Mouse (Mus musculus) WW6 (cell line): ENCODE results near the gene Afg1l.

Experiments
- DNase-seq: peaks from one replicate; pipeline ENCODE4 v3.0.0-alpha.2; 2013; ENCODE audit warnings: low read depth, low spot score

Afg1l gene

DNA sequence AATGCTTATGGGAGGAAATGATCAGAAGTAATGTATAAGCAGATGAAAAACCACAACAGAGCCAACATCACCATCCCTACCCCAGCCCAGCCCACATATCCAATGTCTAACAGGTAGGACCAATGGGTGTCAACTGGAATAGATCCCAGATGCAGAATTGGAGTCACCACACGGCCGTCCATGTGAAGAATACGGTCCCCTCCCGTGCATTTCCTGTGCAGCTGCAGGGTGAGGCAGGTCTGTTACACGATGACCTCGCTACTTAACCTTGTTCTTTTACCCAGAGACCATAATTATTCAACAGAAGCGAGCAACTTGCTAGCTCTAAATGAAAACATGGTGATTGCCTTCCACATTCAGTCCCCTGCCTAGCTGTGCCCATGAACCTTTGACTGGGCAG lies 178.4 kb downstream of the Afg1l start:
- DNase-seq: no peak

DNA sequence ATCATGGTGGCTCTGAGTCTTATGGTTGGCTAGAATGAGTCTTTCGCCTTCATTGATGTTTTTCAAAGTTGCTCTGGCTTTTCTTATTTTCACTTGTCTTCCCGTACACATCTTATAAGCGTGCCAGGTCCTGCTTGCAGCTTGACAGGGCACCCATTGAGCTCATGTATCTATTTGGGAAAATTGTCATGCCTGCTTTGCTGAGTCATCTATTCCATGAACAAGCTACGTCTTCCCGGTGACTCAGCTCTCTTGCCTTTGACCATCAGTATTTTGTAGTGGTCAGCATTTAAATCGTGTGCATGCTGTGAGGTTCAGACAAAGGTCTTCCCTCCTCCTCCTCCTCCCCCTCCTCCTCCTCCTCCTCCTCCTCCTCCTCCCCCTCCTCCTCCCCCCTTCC lies 178.9 kb downstream of the Afg1l start:
- DNase-seq: no peak

- no peak for DNase-seq
Observed at GRCm38 (mm10) chr10:42297954-42298353, 180.4 kb downstream of the Afg1l start.

GRCm38 (mm10) chr10:42297109-42297508 lies 181.3 kb downstream of the Afg1l start:
- DNase-seq: no peak

DNA sequence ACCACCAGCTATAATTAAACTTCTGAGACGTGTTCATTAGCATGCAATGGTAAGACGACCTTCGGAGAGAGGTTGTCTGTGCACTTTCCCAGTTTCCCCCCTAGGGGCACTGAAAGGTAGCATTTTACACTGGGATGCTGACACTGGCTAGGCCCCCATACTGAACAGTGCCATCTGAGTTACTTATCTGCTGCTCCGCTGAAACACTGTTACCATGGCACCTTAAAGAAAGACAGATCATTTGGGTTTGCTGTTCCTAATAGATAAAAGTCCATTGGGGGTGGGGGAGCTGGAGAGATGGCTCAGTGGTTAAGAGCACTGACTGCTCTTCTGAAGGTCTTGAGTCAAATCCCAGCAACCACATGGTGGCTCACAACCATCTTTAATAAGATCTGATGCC lies 181.8 kb downstream of the Afg1l start:
- no peak for DNase-seq

GRCm38 (mm10) chr10:42295028-42295427 lies 183.3 kb downstream of the Afg1l start:
- DNase-seq: no peak

DNA sequence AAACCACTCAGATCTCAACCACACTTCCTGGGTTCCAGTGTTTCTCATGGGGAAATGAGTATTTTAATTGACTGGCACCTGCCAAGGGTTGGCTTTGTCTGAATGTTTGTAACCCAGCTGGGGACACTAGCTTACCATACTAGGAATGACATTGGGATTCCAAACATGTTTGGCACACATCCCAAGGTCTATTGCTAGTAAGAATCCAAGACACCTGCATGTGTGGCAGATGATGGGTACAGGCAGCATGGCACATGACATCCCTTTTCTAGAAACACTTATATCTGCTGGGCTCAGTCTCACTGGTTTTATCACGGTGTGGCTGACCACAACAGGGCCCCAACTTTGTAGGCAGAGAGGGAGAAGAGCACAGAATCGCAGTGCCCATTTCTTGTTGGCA lies 184.0 kb downstream of the Afg1l start:
- no peak for DNase-seq

DNA sequence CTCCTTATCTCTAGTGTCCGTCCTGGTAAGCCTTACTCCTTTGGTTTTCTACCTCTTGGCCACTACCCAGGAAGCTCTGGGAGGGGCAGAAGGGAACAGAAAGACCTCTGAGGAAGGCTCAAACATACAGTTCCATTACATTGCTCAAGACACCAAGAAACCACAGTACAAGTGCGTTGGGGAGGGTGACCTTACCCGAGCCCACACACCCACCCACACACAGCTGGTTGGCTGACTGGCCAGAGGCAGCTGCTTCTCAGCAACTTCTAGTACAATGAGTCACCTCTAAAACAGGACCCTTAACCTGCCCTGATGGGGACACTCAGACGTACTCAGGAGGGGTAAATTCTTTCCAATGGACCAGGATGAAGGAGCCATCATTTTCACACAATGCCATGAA lies 184.5 kb downstream of the Afg1l start:
- DNase-seq: no peak

DNA sequence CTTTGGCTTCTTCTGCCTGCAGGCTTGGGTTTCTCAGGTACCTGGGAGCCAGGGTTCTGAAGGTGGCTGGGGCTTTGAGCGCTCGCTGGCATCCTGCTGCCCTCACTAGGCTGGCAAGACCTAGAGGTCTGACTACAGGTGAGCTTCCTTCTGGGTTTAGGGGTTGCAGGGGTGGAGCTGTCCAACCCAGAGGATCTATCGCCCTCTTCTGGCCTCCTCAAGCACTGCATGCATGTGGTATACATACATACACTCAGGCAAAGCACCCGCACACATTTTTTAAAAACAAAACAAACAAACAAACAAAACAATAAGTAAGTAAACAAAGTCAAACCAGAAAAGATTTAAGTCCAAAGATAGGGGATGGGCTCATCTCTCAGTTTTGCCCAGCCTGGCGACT lies 187.0 kb downstream of the Afg1l start:
- no peak for DNase-seq

DNA sequence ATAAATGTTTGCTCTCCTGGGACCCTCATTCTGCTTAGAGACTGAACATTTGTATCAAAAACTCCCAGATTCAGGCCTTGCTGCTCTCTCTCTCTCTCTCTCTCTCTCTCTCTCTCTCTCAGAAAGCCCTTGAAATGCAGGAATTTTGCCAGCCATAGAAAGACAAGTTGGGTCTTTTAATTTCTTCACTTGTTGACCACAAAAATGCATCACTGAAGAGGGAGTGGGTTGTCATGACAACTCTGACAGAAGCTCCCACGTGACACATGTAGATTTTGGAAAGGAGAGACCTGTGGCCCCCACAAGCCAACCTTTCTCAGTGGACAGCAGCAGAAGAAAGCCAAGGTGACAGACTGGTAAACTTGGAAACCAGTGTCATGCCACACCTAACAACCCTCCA lies 190.7 kb downstream of the Afg1l start:
- DNase-seq: no peak

GRCm38 (mm10) chr10:42278307-42278850 lies 200.0 kb downstream of the Afg1l start:
- DNase-seq: no peak

DNA sequence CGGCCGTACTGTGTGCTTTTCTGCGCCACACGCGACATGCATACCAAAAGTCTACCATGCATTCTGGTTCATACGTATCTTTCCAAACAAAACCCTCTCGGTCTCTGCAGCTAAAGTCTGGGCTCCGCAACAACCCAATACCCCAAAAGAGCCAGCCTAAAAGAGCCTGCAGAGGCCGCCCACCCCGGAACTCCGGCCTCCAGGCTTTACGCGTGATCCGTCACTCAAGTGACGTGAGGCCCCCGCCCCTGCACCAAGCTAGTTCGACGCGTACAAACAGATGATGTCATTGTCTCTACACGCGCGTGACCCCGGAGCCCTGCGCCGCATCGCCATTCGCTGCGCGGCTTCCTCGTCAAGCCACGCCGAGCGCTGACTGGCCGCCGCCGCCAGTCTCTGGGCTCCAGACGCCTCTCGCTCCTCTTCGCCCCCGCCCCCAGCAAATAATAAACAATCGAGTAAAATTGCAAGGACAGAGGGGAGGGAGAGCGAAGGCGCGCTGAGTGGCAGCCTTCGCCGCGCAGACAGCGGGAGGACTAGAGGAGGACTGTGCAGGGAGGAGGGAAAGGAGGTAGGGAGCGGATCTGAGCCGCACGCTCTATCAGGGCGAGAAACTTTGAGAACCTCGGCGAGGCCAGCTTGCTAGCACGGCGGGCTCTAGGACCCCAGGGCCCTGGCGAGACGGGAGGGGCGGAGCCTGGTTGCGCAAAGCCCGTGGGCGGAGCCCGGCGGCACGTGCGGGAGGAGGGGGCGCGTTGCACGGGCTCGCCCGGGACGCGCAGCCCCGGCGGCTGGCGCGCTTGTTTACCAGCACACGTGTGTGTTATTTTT lies 200.7 kb downstream of the Afg1l start:
- DNase-seq: peak; percentile 93

GRCm38 (mm10) chr10:42276507-42277345 lies 201.6 kb downstream of the Afg1l start, which contains the start of gene Foxo3:
Gene Foxo3 (minus strand): TSS chr10:42276755.
- no peak for DNase-seq

DNA sequence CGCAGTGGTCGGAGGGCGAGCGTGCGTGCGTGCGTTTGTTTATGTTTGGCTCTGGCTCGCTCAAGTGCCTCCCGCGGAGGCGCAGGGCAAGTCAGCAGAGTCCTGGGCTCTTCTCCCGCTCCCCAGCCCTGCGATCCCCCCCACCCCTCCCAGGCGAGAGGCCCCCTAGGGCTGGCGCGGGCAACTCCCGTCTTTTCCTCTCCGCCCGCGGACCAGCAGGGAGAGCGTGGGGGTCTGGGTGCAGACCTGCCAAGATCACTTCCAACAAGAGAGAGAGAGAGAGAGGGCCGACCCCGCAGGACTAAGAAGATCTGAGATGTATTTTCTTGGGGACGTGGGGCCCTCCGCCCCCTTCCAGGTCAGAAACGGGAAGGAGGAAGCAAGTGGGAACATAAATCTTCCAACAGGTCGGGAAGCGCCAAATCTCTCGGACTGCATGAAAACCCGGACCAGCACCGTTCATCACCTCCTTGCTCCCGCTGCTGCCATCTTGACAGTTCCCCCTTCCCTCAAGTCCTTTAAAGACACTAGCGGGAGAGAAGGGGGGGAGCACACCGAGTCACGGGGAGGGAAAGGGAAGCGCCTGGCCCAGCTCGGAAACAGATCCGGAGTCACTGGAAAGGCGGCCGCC lies 202.4 kb downstream of the Afg1l start:
- DNase-seq: no peak

DNA sequence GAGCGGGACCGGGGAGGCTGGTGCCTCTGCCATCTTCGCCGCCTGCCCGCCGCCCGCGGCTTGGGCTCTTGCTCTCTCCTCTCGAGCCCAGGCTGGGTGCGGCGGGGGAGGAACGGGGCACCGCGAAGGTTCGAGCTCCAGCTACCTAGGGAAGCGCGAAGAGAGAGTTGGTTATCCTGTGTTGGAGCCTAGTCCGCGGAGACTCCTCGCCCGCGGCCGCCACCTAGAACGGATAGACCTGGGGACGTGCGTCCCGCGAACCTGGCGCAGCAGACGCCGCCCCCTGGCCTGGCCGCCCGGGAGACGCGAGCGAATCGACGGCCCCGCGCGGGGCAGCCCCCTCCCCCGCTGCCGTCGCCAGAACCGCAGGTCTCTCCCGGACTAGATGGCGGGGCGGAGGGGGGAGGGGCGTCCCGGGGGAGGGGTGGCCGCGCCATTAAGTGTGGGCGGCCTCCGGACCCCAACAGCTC lies 202.9 kb downstream of the Afg1l start:
- DNase-seq: no peak

DNA sequence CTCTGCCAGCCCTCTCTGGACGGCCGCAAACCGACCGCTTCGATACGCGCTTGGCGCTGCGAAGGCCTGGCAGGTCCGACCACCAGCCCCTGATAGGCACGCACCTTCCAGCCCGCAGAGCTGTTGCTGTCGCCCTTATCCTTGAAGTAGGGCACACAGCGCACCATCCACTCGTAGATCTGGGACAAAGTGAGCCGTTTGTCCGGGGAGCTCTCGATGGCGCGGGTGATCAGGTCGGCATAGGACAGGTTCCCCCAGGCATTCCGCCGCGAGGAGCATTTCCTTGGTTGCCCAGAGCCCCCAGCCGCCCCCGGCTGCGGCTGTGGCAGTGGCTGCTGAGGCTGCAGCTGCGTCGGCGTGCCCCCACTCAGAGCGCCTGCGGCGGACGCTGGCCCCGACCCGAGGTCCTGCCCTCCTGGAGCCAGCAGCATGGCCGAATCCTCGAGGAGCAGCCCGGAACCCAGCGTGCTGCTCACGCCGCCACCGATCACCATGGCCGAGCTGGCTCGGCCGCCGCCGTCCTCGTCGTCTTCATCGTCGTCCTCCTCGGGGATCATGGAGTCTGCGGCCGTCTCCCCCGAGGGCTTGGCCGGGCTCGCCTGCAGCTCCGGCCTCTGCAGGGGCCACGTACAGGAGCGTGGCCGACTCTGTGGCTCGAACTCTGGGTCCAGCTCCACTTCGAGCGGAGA lies 203.5 kb downstream of the Afg1l start:
- DNase-seq: no peak

DNA sequence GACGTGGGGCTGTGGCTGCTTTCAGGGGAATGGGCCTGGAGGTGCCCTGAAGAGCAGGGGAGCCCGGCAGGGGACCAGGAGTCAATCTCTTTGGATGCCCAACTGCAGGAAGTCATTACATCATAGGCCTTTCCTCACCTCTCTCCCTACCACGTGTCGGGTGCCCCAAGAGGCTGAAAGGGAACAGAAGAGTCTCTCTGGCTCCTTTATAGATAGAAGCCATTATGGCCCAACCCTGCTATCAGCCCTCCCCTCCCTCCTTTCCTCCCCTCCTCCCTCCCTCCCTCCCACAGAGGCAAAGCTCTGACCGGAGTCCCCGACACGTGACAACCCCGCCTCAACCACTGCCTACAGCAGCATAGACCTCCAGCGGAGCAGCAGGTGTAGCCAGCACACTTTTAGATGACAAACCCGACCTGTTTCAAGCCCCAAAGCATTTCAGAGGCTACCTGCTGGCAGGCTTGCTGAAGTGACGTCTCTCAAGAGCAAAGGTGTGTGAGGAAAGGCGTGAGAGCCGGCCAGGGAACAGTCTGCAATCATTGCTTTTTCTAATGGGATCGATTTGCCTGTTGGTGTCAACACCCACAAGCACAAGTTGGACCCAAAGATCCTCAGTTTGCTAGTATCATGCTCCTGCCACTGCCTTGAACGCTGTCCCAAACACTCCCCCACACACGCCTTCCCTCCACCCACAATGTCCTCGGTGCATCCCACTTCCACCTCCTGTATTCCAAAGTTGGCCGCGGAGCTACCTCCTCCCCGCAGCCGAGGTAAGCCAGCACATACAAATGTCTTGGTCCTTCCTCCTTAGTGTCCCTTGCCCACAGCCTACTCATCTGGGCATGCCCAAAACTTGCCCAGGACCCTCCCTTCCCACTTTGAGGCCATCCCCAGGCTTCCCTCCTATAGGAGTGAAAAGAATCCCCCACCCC lies 204.3 kb downstream of the Afg1l start:
- no peak for DNase-seq

GRCm38 (mm10) chr10:42273403-42273759 lies 205.0 kb downstream of the Afg1l start:
- DNase-seq: no peak

DNA sequence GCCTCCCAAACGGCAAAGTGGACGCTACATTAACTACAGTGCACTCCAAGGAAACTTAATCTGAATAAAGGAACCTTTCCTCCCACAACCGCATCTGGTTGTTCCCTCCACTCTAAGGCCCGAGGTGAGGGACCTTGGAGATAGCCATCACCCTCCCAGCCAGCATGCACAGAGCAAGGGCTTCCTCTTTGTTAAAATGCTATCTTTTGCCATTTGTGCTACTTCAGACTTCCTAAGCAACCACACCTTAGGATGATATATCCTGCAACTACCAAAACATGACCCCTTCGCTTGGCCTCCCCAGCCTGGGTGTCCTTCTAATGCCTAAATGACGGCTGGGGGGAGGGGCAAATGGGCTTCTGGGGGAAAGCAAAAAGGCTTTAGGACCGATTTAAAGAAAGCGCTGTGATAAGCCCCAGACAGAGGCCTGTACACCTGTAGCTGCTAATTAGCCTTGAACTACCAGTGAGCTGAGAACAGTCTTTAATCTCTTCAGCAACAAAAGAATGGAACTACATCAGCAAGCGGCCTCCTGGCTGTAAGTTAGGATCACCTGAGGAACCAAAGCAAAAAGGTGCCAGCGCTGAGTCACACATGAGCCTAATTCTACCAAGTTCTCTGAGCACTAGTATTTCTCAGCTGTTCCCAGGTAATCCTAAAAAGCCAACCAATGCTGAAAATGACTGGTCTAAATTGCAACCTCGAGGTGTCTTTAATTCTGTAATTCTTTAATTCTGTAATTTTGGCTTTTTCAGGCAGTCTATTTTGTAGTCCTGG lies 206.7 kb downstream of the Afg1l start:
- DNase-seq: no peak
